ENCODE assay signal across 9 mouse cellular contexts in the genomic region with DNA sequence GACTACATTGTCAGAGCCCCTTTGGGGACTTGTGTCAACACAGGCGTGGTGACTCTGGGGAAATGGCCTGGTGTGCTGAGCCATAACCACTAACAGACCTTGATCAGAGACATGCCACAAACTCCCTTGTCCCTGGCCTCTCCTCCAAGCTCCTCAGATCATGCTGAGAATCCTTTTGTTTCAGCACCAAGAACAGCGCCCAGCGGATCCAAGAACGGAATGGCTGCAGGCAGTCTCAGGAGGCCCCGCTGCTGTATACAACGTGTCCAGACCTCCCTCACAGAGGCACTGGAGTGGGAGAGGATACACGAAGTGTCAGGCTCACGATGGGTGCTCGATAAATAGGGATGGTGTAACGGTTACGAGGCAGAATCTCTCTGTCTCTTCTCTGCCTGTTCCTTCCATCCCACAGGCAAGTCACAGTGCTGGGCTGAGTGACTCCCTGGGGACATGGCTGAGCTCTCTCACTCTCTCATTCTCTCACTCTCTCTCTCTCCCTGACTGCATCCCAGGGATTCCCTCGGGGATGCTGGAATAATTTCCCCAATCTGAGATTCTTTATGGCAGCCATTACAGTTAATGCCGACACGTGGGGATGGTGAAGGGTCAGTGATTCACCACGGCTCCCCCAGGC.
DNase-seq lines count a peak whose midpoint lies in the region; ATAC-seq lines count a peak whose summit lies in the region.
"Had no signal": no experiment of that assay in that cellular context is flagged by ENCODE, and none has a peak within 500 bp of the region (broad histone marks: within the 10 kb centered on the region; RNA-seq: fewer than 3 reads in every experiment).

No protein-coding gene starts in this region.

- H3K27me3 ChIP-seq in forebrain, embryonic 14.5 days (replicated peaks; ENCODE audit: control insufficient read depth, insufficient read depth, low read length): no peaks in the 10 kb centered on the region

- DNase-seq in ES-CJ7 (ENCODE audit: low read depth, low spot score) (peak; percentile 78), ZHBTc4 (ENCODE audit: low read depth, low spot score) (peak; percentile 86)
- peak; percentile 64 for DNase-seq in forebrain, embryonic 14.5 days (ENCODE audit: low spot score)
- DNase-seq in kidney, adult 8-10 months: peak; percentile 17 to 55
- DNase-seq in testis, postnatal 10 days (ENCODE audit: low spot score): peak; percentile 80
- no peak for DNase-seq in cerebellum, adult 8-10 months
- no peak for DNase-seq in right cerebral cortex, postnatal 14 days

- peaks cover 12% of the 10 kb centered on the region; the same call in 1 of the 2 replicates for H3K4me1 ChIP-seq in forebrain, embryonic 14.5 days (ENCODE audit: control insufficient read depth, insufficient read depth, low read length)
- H3K4me1 ChIP-seq: lung, embryonic 15.5 days had no signal

- no peak overlapping the region for H3K4me2 ChIP-seq in forebrain, embryonic 14.5 days (ENCODE audit: low read length)
- H3K4me2 ChIP-seq: lung, embryonic 15.5 days had no signal

- no peak overlapping the region for H3K9ac ChIP-seq in forebrain, embryonic 14.5 days (ENCODE audit: low read length)
- H3K9ac ChIP-seq: lung, embryonic 15.5 days had no signal

- H3K36me3 ChIP-seq in forebrain, embryonic 14.5 days (ENCODE audit: control insufficient read depth, insufficient read depth, low read length): no peaks in the 10 kb centered on the region
- H3K36me3 ChIP-seq: lung, embryonic 15.5 days had no signal

- H3K9me3 ChIP-seq in forebrain, embryonic 14.5 days (replicated peaks; ENCODE audit: control insufficient read depth, low read length): no peaks in the 10 kb centered on the region
- H3K9me3 ChIP-seq: lung, embryonic 15.5 days had no signal

- H3K27ac ChIP-seq in forebrain, embryonic 14.5 days (ENCODE audit: low read depth, low read length): no peak overlapping the region
- H3K27ac ChIP-seq: lung, embryonic 15.5 days had no signal

- 19% methylated on average over 15 of the region's 15 CpGs for WGBS in forebrain, embryonic 14.5 days

- no peak overlapping the region for H3K4me3 ChIP-seq in forebrain, embryonic 14.5 days (ENCODE audit: low read depth, low read length)
- H3K4me3 ChIP-seq: lung, embryonic 15.5 days had no signal

- no peak for ATAC-seq in forebrain, embryonic 14.5 days
- ATAC-seq in megakaryocyte-erythroid progenitor cell, adult 5-6 weeks (replicated peaks; ENCODE audit: low FRiP score, low TSS enrichment, poor library complexity, severe bottlenecking): peak; percentile 67; the same call in 1 of the 2 replicates

Comparison
In these comparisons a context has a peak if more than half of its experiments do, and no peak if none do; other contexts are left out.
1. DNase-seq: peak in ES-CJ7 (single experiment), ZHBTc4 (single experiment), forebrain, embryonic 14.5 days (single experiment), kidney, adult 8-10 months (2 of 2) and testis, postnatal 10 days (single experiment); none in cerebellum, adult 8-10 months (single experiment) and right cerebral cortex, postnatal 14 days (single experiment).